Mouse (Mus musculus) kidney, postnatal 0 days (tissue): ENCODE results near the gene Ggt7. TPM values are rescaled to one million over a fixed set of nuclear protein-coding genes. Genes with fewer than 3 reads are reported as not detected.

Source experiments
- ATAC-seq: fragments of 200-750 bp; cut with Nextera tagmentation; replicated peaks from 2 replicates; pipeline ENCODE4 v1.8.0; 2017; ENCODE audit warnings: low read depth, moderate number of reproducible peaks, moderate TSS enrichment, moderate library complexity; ENCODE audit not compliant: low FRiP score
- DNase-seq: peaks from one replicate; pipeline ENCODE4 v3.0.0-alpha.2; 2016; ENCODE audit warnings: low spot score
- H3K27ac ChIP-seq: fragments of 300-500 bp; sonication (generic); 2 replicates; pipeline ENCODE4 v1.5.1; 2014; ENCODE audit warnings: mild to moderate bottlenecking
- H3K27me3 ChIP-seq: fragments of 300-500 bp; sonication (generic); 2 replicates; pipeline ENCODE4 v1.6.1; 2014; ENCODE audit warnings: low read length, mixed read lengths; ENCODE audit not compliant: insufficient read depth
- H3K36me3 ChIP-seq: fragments of 300-500 bp; sonication (generic); 2 replicates; pipeline ENCODE4 v1.6.1; 2014; ENCODE audit warnings: low read length, mixed read lengths; ENCODE audit not compliant: insufficient read depth
- H3K4me1 ChIP-seq: fragments of 300-500 bp; sonication (generic); replicated peaks from 2 replicates; pipeline ENCODE4 v1.6.1; 2014; ENCODE audit warnings: antibody characterized with exemption, low read length, mixed read lengths; ENCODE audit not compliant: insufficient read depth
- H3K4me2 ChIP-seq: fragments of 300-500 bp; sonication (generic); 2 replicates; pipeline ENCODE4 v1.6.1; 2014; ENCODE audit warnings: mild to moderate bottlenecking, low read length, moderate library complexity, mixed read lengths
- H3K4me3 ChIP-seq: fragments of 300-500 bp; sonication (generic); replicated peaks from 2 replicates; pipeline ENCODE4 v1.5.1; 2014; ENCODE audit warnings: low read depth, low read length
- H3K9ac ChIP-seq: fragments of 300-500 bp; sonication (generic); 2 replicates; pipeline ENCODE4 v1.6.1; 2014; ENCODE audit warnings: low read depth, low read length
- H3K9me3 ChIP-seq: fragments of 300-500 bp; sonication (generic); replicated peaks from 2 replicates; pipeline ENCODE4 v1.6.1; 2016; ENCODE audit warnings: low read length, inconsistent platforms, mixed read lengths
- CTCF ChIP-seq: IDR thresholded peaks from 2 replicates; pipeline ENCODE4 v1.5.1; 2016; ENCODE audit warnings: antibody characterized with exemption, low read depth, mild to moderate bottlenecking, moderate library complexity
- WGBS: fragments of 180-500 bp; shearing (Covaris S2); extraction: QIAGEN DNeasy Blood & Tissue Kit; methylation state at CpG from one replicate; pipeline ENCODE4 v1.1.7; 2014; 5-methylcytosine and 5-hydroxymethylcytosine counted together
- polyA plus RNA-seq: library from polyadenylated mRNA; unstranded; fragments of >200 nt; fragmentation: Nextera tagmentation; extraction: Ambion mirVana; gene quantifications from 2 replicates; pipeline ENCODE4 v1.2.1, GENCODE M21; 2015

The Ggt7 gene
- polyA plus RNA-seq, 1 experiment from 2014 or later, result 2.0 TPM

GRCm38 (mm10) chr2:155513543-155513942 lies 4.5 kb downstream of the Ggt7 start:
- Histone ChIP-seq H3K4me2 (no peak overlapping the region), H3K4me1 (no peaks in the 10 kb centered on the region), H3K27me3 (no peaks in the 10 kb centered on the region), H3K9me3 (no peaks in the 10 kb centered on the region), H3K4me3 (no peak overlapping the region), H3K9ac (no peak overlapping the region), H3K36me3 (no peaks in the 10 kb centered on the region), H3K27ac (no peak overlapping the region)
- DNase-seq (no peak), ATAC-seq (no peak)
- 64% methylated on average over 5 of the region's 5 CpGs for WGBS
- no peak for TF ChIP-seq CTCF

DNA sequence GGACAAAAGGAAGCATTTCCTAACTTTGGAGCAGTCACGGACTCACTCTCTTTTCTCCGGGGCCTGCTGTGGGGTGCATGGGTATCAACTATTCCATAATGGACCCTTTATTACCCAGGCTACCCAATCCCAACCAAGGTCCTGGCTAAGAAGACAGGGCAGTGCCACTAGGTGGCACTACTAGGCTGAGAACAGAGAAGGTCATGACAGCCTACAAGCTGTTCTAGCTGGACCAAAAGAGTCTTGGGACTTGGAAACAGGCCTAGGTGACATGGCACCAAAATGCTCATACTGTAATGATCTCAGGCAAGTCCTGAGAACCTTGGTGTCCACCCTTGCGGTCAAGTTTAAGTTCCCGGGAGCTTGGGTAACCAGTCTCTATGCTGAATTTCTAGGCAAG lies 5.6 kb downstream of the Ggt7 start:
- no peak overlapping the region for H3K9ac ChIP-seq
- no peaks in the 10 kb centered on the region for H3K36me3 ChIP-seq
- H3K9me3 ChIP-seq, result no peaks in the 10 kb centered on the region
- no peaks in the 10 kb centered on the region for H3K27me3 ChIP-seq
- no peak overlapping the region for H3K4me2 ChIP-seq
- no peak overlapping the region for H3K27ac ChIP-seq
- DNase-seq (peak; percentile 67), ATAC-seq (no peak)
- no peaks in the 10 kb centered on the region for H3K4me1 ChIP-seq
- no peak overlapping the region for H3K4me3 ChIP-seq
- WGBS, result 67% methylated on average over 4 of the region's 4 CpGs
- peak; percentile 83 for TF ChIP-seq CTCF

- no peak overlapping the region for H3K4me2 ChIP-seq
- H3K27me3 ChIP-seq, result no peaks in the 10 kb centered on the region
- 73% methylated on average over 10 of the region's 10 CpGs for WGBS
- H3K36me3 ChIP-seq, result no peaks in the 10 kb centered on the region
- TF ChIP-seq CTCF, result no peak
- no peak overlapping the region for H3K4me3 ChIP-seq
- DNase-seq (no peak), ATAC-seq (no peak)
- H3K9ac ChIP-seq, result no peak overlapping the region
- no peaks in the 10 kb centered on the region for H3K4me1 ChIP-seq
- no peaks in the 10 kb centered on the region for H3K9me3 ChIP-seq
- H3K27ac ChIP-seq, result no peak overlapping the region
These were observed 10.1 kb downstream of the Ggt7 start for GRCm38 (mm10) chr2:155507721-155508470.

GRCm38 (mm10) chr2:155505811-155506210 lies 12.2 kb downstream of the Ggt7 start:
- no peak for TF ChIP-seq CTCF
- Histone ChIP-seq H3K9ac (no peak overlapping the region), H3K4me3 (no peak overlapping the region), H3K36me3 (no peaks in the 10 kb centered on the region), H3K27me3 (no peaks in the 10 kb centered on the region), H3K4me1 (no peaks in the 10 kb centered on the region), H3K9me3 (no peaks in the 10 kb centered on the region), H3K27ac (no peak overlapping the region), H3K4me2 (no peak overlapping the region)
- DNase-seq (no peak), ATAC-seq (no peak)
- 92% methylated on average over 9 of the region's 9 CpGs for WGBS

DNA sequence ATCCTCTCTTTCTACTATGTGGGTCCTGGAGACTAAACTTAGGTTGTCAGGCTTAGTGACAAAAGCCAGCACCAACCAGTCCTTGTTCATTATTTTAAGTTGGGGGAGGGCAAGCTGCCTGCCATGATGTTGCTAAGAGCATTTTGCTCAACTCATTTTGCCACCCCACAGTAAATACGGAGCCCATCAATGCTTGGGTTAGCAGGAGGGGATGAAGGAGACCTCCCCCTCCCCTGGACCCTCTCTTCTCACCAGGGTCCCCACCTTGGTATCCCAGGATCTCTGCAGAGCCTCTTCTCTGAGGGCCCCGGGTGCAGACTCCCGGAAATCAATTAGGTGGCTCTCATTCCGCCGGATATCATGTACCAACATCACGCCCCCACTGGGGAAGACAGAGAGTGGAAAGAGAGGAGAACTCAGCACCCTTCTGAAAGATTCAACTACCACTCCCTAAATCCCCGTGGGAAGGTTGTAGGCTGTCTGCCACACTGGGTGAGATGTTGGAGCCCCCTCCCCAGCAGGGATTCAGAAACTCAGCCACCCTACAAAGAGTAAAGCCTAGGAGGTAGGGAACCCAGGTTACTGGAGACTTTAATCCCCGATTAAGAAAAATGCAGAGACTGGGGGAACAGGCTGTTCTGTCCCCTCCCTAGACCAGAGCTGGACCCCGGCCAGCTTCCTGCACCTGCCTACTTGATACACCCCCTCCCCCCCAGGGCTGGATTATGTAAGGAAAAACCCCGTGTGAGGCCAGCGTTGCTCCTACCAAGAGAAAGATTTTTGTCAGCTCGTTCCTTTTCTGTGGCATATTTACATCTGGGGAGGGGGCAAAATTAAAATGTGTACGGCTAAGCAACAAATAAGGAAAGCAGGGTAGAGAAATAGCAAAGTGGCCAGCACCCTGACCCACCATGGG lies 13.3 kb downstream of the Ggt7 start:
- H3K27ac ChIP-seq, result no peak overlapping the region
- no peak overlapping the region for H3K4me3 ChIP-seq
- no peak overlapping the region for H3K9ac ChIP-seq
- H3K36me3 ChIP-seq, result no peaks in the 10 kb centered on the region
- no peak overlapping the region for H3K4me2 ChIP-seq
- no peaks in the 10 kb centered on the region for H3K27me3 ChIP-seq
- no peak for TF ChIP-seq CTCF
- no peaks in the 10 kb centered on the region for H3K4me1 ChIP-seq
- H3K9me3 ChIP-seq, result no peaks in the 10 kb centered on the region
- no peak for DNase-seq
- ATAC-seq, result no peak
- 51% methylated on average over 13 of the region's 13 CpGs for WGBS

- no peaks in the 10 kb centered on the region for H3K36me3 ChIP-seq
- no peak overlapping the region for H3K4me2 ChIP-seq
- no peak overlapping the region for H3K9ac ChIP-seq
- 64% methylated on average over 7 of the region's 7 CpGs for WGBS
- no peak overlapping the region for H3K27ac ChIP-seq
- H3K4me1 ChIP-seq, result no peaks in the 10 kb centered on the region
- H3K4me3 ChIP-seq, result no peak overlapping the region
- H3K27me3 ChIP-seq, result no peaks in the 10 kb centered on the region
- H3K9me3 ChIP-seq, result no peaks in the 10 kb centered on the region
- ATAC-seq (0 out of 2 replicates have a peak, but pooled peaks have one; percentile 13), DNase-seq (no peak)
- TF ChIP-seq CTCF, result no peak
These were observed 15.4 kb downstream of the Ggt7 start for GRCm38 (mm10) chr2:155502596-155502995.
